Mouse (Mus musculus) cerebellum, adult 18-20 months (tissue): ENCODE measurements at regions not wholly inside any gene's neighbourhood (a gene's known extent, or its start where the extent isn't known, plus 50 kb on each side); places are given as distances from the start of the nearest gene placed in this dataset.
A peak's percentile ranks its signal among the peaks of the same experiment; 100 is the strongest.
"Not testable (repeated sequence)": the region's sequence is repeated elsewhere in the genome, so short reads cannot be mapped to it uniquely, and the experiment has no call there.

ENCODE experiments used
- DNase-seq, 2 experiments: peaks; one replicate each; pipeline ENCODE4 v3.0.0; 2021

DNA sequence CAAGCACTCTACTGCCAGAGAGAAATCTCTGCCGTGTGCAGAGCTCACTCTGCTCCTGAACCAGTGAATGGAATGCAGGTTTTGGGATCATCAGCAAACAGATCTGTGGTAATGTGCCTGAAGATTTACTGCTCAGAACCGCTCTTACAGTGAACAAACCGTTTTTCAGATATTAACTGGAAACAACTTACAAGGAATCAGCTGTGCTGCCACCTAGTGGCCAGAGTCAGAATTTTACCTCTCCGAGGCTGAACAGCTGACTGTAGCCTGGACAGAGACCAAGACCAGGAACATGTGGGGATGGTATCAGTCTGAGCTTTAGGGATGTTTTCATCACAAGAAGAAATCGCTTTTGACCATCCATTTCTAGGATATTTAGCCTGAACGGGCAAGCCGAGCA is 65.3 kb downstream of the Gm15023 start:
- peak; percentile 15 to 16 for DNase-seq

DNA sequence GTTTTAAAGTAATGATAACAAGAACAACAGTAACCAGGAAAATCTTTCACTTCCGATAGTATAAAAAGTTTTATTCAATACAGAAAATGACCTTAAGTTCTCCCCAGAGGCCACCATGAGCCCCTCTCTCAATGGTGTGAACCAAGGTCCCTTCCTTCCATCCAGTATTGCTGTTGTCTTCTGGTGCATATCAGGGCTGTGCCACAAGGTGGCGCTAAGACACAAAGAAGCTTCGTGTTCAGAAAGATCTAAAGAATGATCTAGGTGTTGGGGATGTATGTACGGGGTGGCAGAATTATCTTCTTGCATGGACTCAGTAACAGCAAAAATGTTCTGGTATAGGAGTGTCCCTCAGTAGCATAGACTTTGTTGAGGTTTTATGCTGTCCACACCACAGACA is 66.6 kb downstream of the Gm15023 start:
- peak in 1 of 2 experiments; percentile 18 for DNase-seq

DNA sequence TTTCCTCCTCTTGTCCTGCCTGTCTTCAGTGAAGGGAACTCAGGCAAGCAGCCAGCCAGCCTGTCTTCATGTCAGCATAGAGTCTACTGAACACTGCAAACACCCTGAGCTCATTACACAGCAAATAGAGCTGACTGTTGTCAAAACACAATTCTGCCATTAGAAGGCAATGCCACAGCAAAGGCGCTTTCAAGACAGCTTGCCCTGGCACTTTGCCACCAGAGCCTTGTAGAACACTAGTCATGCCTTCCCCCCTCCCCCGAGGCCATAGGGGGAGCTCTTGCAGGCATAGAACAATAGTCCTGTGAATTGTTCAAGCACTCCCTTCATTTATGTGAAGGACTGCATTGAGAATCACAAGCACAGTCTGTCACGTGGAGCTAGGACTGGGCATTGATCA is 75.8 kb downstream of the Gm15023 start:
- DNase-seq, result no peak

DNA sequence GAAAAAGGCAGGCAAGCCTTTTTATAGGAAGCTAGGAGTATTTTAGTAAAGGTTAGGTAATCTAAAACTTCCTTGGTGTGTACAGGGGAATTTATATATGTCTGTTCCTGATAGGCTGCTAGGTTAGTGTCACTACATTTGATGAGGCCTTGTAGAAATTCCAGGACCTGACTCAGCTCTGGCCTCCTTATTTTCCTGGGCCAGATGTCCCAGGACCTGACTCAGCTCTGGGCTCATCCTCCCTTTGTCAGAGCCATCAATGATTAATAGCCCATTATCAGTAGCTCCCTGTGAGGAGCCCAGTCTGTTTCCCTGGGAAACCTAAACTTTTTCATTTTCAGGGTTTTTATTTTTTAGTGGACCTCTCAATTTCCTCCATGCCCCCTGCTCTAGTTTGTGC is 79.3 kb downstream of the Gm15023 start:
- no peak for DNase-seq

DNA sequence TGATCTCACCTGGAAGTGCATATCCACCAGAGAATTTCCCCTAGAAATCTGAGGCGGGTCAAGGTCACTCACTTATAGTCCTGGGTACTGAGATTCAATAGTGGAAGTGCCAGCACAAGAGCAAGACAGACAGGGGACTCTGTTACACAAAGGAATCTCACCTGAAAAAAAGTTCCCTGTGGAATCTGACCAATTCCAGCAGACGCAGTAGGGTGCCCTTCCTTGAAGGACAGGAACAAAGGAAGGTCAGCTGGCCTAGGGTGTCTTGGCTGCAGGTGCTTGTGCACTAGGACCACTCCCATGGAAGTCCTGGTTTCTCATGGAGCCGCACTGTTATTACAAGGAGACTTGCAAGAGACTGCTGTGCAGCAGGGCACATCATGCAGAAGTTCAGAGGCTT is 81.2 kb downstream of the Gm15023 start:
- no peak for DNase-seq

DNA sequence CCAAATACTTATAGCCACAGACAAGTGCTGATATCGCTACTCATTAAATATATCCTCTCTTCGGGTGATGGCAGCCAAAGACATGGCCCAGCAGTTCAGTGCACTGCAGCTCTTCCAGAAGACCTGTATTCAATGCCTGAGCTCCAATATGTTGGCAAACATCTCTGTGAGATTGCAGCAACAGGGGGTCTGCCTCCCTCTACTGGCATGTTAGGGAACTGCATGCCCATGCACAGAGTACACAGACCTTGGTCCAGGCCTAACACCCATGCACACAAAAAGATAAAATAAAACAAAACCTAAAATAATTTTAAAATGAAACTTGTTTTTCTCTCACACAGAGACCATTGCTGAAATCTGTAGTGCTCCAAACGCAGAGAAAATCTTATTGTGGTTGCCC is 82.1 kb upstream of the Zmat1 start:
- DNase-seq, result peak; percentile 34 to 61

DNA sequence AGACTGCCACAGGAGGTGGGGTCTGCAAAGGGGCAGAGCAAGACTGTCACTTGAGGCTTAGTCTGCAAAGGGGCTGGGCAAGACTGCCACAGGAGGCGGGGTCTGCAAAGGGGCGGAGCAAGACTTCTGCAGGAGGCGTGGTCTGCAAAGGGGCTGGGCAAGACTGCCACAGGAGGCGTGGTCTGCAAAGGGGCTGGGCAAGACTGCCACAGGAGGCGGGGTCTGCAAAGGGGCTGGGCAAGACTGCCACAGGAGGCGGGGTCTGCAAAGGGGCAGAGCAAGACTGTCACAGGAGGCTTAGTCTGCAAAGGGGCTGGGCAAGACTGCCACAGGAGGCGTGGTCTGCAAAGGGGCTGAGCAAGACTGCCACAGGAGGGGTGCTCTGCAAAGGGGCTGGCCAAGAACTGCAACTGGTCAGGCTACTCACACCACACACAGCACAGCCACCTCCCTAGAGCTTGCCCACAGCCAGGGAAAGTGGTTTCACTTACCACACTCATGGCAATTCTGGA is 78.1 kb upstream of the Zmat1 start:
- not testable (repeated sequence) for DNase-seq

DNA sequence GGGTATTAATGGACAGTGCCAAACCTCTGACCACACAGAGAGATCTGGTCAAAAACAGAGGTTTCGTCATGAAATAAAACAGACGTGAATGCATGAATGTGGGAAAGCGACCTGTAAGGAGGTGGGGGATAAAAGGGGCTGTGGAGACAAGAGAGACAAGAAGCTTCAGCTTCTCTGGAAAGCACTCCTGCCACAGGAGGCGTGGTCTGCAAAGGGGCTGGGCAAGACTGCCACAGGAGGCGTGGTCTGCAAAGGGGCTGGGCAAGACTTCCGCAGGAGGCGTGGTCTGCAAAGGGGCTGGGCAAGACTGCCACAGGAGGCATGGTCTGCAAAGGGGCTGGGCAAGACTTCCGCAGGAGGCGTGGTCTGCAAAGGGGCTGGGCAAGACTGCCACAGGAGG is 77.6 kb upstream of the Zmat1 start:
- not testable (repeated sequence) for DNase-seq

DNA sequence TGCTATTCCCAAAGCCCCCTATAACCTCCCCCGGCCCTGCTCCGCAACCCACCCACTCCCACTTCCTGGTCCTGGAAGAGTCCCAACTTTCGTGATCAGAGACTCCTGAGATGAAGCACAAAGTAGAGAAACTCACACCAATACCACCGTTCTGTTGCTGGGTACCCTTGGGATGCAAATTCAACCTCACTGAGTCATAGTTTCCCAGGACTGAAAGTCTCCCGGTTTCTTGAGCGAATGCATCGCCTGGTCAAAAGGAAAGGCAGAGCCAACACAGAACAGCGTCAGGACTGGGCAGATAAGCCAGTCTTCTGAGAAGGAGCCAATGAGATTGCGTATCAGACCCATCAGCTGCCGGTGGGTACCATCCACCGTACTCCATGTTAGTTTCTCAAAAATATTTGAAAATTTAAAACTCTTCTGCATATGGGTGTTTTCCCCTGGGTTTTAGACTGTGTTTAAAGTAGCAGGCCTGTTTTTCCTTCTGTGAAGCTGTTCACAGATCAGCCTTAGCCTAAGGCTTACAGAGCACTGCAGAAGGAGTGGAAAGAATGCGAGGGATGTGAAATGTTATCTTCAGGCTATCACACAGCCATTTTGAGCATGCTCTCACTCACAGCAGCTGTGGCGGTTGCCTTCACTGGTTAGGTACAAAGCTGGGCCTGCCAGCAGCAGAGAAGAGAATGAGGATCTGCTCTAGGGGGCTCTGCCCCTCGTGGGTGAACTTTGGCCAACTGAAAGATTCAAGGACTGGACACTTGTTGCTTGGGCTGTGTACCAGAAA is 77.0 kb upstream of the Zmat1 start:
- DNase-seq, result not testable (repeated sequence)

DNA sequence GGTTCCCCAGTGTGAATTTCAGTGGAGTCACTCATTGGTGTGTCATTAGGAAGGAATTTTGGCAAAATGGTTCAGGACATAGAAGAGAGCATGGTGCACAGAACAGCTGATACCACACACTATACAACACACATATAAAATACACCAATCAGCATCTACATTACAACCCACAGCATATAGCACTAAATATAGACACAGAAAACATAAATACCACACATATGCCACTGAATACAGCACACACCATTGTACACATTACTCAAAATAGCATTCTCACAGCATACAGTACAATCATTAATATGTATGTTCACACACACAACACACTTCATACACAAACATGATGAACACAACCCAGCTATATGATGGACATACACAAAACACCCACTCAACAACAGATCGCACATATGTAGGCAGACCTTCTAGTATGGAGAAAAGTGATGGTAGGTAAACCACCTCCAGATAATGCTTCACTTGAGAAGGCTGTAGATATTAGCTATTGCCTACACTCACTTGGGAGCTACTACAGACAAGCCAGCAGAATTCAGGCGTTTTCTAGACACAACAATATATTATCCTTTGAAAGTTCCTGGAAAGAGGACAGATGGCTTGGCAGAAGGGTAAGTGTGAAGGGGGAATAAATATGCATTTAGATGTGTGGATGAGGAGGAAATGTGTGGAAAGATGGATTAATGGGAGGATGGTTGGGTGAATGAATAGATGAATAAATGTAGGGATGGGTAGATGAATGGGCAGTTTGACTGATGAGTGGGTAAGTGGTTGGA is 71.6 kb upstream of the Zmat1 start:
- DNase-seq, result no peak

DNA sequence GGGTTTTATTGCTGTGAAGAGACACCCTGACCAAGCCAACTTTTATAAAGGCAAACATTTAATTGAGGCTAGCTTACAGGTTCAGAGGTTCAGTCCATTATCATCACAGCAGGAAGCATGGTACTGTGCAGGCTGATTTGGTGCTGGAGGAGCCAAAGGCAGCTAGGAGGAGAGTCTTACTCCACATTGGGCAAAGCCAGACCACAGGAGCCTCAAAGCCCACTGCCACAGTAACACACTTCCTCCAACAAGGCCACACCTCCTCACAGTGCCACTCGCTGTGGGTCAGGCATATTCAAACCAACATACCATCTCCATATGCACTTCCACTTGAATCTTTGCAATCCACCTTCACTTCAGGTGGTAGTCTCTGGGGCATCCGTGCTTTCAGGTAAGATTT is 70.4 kb upstream of the Zmat1 start:
- DNase-seq, result no peak

DNA sequence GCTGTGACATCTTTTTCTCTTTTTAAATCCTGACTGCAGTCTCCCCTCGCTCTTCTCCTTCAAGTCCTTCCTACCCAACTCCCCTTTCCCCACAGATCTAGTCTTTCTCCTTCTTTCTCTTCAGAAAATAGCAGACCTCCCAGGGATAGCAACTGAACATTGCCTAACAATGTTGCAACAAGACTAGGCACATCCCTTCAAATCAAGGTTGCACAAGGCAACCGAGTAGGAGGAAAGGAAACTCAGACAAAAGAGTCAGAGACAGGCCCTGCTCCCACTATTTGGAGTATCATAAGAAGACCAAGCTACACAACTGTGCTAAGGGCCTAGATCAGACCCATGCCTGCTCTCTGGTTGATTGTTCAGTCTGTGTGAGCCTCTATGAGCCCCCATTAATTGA is 66.9 kb upstream of the Zmat1 start:
- DNase-seq, result no peak

DNA sequence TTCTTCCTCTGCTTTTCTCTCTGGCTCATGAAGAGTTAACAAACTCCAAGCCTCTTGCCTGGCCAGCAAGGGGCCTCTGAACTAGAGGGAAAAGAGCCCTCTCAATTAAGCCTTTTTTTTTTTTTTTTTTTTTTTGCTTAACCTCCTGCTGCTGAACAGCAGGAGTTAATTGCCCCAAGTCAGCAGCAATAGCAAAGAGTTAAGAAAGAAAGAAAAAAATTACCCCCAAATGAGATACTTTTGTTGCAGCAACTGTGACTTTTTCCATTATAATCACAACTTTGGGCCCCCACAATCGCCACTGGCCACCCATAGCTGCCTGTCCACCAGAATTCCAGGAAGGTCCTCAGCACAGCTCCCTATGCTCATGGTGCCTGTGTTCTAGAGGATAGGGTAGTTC is 60.4 kb upstream of the Zmat1 start:
- no peak for DNase-seq

DNA sequence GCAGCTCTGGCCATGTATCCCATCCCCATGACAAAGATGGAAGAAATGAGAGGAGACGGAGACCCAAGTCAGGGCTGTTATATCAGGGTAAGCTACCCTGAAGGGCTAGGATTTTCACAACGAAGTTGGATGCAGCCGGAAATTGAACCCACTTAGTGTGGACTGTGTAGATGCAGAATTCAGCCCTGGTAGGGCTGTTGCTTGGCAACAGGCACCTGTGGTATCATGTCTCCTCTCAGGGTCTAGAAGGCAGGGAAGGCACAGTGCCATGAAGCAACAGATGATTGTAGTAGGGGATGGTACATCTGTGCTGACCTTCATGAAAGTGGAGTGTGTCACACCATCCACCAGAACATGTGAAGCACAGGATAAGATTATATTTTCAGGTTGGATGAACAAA is 51.2 kb upstream of the Zmat1 start:
- DNase-seq, result no peak

DNA sequence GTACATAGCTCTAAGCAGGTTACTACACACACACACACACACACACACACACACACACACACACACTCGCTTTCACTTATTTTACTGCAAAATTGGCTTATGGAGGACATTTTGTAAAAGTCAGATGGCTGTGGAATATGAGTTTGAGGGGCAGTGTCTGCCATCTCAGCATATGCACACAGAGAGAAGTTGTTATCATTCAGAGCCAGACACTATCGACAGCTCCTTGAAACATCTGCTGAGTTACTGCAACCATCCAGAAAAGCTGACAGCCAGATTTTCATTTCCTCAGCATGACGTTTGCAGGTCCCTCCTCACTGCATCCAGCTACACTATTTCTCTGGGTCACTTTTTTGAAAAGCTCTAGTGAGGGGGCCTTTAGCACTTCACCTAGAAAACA is 49.9 kb upstream of the Zmat1 start:
- DNase-seq, result no peak
